Mouse (Mus musculus) spleen, adult 2 months (tissue): ENCODE data around the gene Manbal.

Source experiments
- CTCF ChIP-seq: fragments of 200-500 bp; IDR thresholded peaks from 2 replicates; pipeline ENCODE4 v1.5.1; 2011; ENCODE audit warnings: mild to moderate bottlenecking, inconsistent platforms; ENCODE audit not compliant: insufficient read depth, insufficient read length, insufficient replicate concordance; ENCODE audit errors: extremely low read depth
- POLR2A ChIP-seq: fragments of 200-500 bp; IDR thresholded peaks from 2 replicates; pipeline ENCODE4 v1.6.1; 2011; ENCODE audit warnings: low read depth, low read length, inconsistent platforms

DNA sequence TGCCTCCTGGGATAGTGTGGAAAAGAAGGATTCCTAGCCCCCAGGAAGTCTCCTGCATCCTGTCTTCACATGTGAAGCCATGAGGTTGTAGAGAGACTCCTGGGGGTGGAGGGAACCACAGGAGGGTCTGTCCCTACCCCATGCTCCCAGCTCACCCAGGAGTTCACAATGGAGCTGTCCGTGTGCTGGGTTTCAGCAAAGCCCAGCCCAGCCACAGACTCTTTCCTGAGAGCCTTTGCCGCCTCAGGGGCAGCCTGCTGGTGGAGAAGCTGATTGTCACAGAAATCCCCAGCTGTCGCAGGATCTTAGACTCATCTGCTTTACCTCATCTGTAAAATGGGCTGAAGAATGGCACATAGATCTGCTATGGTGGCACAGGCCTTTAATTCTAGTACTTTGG lies 69.7 kb downstream of the Manbal start:
- TF ChIP-seq CTCF = no peak
- TF ChIP-seq POLR2A = no peak
